Mouse (Mus musculus) spleen, adult 2 months (tissue): ENCODE results near the gene Pnpla2.

ENCODE experiments used
- CTCF ChIP-seq: fragments of 200-500 bp; IDR thresholded peaks from 2 replicates; pipeline ENCODE4 v1.5.1; 2011; ENCODE audit warnings: mild to moderate bottlenecking, inconsistent platforms; ENCODE audit not compliant: insufficient read depth, insufficient read length, insufficient replicate concordance; ENCODE audit errors: extremely low read depth
- POLR2A ChIP-seq: fragments of 200-500 bp; IDR thresholded peaks from 2 replicates; pipeline ENCODE4 v1.6.1; 2011; ENCODE audit warnings: low read depth, low read length, inconsistent platforms

GRCm38 (mm10) chr7:141469352-141469751 is 14.4 kb downstream of the Pnpla2 start:
- TF ChIP-seq CTCF (no peak), POLR2A (no peak)
